Mouse (Mus musculus) liver, adult (tissue): ENCODE data around the gene Wdr37.

ENCODE experiments used
- GATA4 ChIP-seq: IDR thresholded peaks from 2 replicates; pipeline ENCODE4 v1.6.1; 2014; ENCODE audit warnings: mild to moderate bottlenecking, low read length; ENCODE audit not compliant: insufficient replicate concordance

The Wdr37 gene

GRCm38 (mm10) chr13:8784308-8785061, 87.2 kb downstream of the Wdr37 start:
- no peak for TF ChIP-seq GATA4

- no peak for TF ChIP-seq GATA4
These were observed 87.9 kb downstream of the Wdr37 start for GRCm38 (mm10) chr13:8783686-8784307.

- no peak for TF ChIP-seq GATA4
These were observed 89.1 kb downstream of the Wdr37 start for GRCm38 (mm10) chr13:8782636-8783035.

- no peak for TF ChIP-seq GATA4
These were observed 91.3 kb downstream of the Wdr37 start for GRCm38 (mm10) chr13:8780441-8780840.

- TF ChIP-seq GATA4: no peak
These were observed 101.1 kb downstream of the Wdr37 start for GRCm38 (mm10) chr13:8770616-8771015.

- no peak for TF ChIP-seq GATA4
These were observed 102.0 kb downstream of the Wdr37 start for GRCm38 (mm10) chr13:8769654-8770227.

GRCm38 (mm10) chr13:8760940-8761339, 110.8 kb downstream of the Wdr37 start:
- TF ChIP-seq GATA4: no peak
